Mouse (Mus musculus): Measurements from ENCODE around the gene Syf2.

GRCm38 (mm10) chr4:134928464-134928836 is 2.2 kb upstream of the Syf2 start:
- TF ChIP-seq CTCF (IDR thresholded peaks at IDR 0.05) (no peak), POLR2A (IDR thresholded peaks at IDR 0.05; ENCODE audit: insufficient read depth, low read depth, low read length) (no peak)

All from heart, adult 2 months (tissue).